Mouse (Mus musculus): Measurements from ENCODE around the gene 0610012G03Rik.
"Not testable (repeated sequence)": the region's sequence is repeated elsewhere in the genome, so short reads cannot be mapped to it uniquely, and the experiment has no call there.

0610012G03Rik gene

DNA sequence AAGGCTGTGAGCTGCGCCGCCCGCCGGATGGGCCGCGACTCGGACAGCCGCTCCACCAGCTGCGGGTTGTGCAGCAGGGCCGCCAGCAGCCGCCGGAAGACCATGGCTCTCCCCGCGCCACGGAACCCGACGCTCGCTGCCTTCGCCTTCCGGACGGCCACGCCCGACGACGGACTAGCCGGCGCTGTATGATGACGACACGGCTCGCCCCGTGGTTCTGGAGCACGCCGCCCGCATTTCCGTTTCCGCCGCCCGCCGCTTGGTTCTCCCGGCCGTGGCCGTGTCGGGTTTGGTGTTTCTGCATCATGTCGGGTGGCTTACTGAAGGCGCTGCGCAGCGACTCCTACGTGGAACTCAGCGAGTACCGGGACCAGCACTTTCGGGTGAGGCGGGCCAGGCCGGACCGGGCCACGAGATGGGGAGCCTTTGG lies at the start of gene 0610012G03Rik, which contains the start of gene Ncbp2:
TSS of gene 0610012G03Rik (minus strand) at position 150 of the 430 bp plus-strand sequence.
TSS of gene Ncbp2 (plus strand) at position 169 of the 430 bp plus-strand sequence.
- peak; percentile 92 for DNase-seq (ENCODE audit: low spot score)

DNA sequence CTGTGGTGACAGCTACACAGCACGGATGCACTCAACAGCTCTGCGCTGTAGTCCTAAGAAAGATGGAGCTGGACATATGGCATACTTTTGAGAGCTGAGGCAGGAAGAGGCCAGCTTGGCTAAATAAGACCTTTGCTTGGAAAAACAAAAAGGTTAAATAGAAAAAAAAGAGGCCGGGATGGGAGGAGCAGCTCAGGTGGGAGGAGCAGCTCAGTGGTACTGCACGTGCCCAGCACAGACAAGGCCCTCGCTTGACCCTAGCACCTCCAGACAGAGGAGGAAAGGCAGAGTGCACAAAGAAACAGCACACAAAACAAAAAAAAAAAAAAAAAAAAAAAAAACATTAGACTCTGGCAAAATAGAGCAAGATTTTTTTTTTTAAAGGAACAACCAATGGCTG lies 48.1 kb upstream of the 0610012G03Rik start:
- DNase-seq (ENCODE audit: low spot score): peak; percentile 79

DNA sequence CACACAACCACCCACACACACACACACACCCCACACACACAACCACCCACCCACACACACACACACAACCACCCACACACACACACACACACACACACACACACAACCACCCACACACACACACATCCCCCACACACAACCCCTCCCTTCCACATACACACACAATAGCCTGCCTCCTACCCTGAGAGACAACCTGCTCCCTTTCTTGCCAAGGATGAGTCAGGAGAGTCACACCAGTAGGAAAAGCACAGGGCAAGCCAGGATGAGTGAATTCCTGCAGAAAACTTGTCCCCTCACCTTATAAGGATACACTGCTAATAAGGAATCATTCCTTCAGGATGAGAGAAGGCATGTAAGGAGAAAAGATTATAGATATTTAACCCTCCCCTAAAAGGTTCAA lies 45.7 kb upstream of the 0610012G03Rik start:
- DNase-seq (ENCODE audit: low spot score): no peak

DNA sequence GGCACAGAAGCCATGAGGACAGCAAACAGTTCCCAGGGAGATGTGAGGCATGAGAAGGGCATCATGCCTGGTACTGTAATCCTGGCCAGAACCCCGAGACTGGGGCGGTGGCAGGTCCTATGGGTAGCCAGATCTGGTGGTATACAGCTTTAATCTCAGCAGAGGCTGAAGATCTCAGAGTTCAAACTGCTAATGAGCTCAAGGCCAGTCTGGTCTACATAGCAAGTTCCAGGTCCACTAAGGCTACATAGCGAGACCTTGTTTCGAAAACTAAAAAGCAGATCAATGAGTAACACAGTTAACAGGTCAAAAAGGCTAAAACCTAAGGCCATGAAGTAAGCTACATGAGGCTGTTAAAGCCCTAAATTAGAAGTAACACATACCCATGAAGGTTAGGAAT lies 44.9 kb upstream of the 0610012G03Rik start:
- no peak for DNase-seq (ENCODE audit: low spot score)

DNA sequence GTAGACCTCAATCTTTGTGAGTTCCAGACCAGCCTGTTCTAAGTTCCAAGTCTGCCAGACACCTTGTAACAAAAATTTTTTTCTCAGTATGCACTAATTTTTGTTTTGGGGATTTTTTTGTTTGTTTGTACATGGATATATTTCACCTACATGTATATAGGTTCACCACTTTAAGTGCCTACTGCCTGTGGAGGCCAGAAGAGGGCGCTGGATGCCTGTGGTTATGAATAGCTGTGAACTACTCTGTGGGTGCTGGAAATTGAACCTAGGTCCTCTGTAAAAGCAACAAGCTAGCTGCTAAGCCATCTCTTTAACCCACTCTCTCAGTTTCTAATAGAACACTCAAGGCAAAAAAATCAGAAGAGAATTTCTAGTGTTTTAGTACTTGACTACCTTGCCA lies 43.7 kb upstream of the 0610012G03Rik start:
- DNase-seq (ENCODE audit: low spot score): no peak

DNA sequence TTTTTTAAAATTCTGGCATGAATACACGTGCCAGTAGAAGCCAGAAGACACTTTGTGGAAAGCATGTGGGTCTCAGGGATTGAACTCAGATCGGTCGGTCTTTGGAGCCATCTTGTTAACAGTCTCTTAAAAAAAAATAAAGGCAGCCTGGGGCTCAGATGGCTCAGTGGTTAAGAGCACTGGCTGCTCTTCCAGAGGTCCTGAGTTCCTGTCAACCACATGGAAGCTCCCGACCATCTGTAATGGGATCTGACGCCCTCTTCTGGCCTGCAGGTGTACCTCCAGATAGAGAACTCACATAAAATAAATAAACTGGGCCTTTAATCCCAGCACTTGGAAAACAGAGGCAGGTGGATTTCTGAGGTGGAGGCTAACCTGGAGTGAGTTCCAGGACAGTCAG lies 32.7 kb upstream of the 0610012G03Rik start:
- no peak for DNase-seq (ENCODE audit: low spot score)

DNA sequence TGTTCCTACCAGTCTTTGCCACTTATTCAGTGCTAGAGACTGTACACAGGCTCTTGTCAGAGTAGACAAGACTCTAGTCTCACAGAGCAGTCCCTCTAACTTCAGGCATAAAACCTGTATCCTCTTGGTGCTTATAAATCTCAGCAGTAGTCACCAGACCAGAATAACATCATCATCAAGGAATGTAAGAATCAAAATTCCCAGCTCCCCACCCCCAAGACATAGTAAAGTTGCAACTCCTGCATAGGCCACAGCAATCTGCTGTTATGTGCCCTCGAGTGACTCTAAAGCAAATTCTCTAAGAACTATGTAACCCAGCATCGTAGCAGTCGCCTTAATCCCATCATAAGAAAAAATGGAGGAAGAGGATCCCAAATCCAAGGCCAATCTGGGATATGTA lies 31.2 kb upstream of the 0610012G03Rik start:
- DNase-seq (ENCODE audit: low spot score): no peak

DNA sequence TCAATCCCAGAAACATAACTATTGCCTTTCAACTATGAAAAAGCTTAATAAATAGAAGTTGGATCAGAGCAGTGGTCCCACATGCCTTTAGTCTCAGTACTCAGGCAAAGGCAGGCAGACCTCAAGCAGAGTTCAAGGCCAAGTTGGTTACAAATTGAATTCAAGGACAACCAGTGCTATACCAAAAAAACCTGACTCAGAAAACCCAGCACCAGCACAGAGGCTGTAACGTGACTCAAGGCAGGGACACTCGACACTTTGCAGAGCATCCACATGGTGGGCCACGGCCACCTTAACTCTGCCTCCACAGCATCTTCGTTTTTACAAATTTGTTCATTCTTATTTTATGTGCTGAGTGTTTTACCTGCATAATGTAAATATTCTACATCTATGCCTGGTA lies 27.0 kb upstream of the 0610012G03Rik start:
- no peak for DNase-seq (ENCODE audit: low spot score)

DNA sequence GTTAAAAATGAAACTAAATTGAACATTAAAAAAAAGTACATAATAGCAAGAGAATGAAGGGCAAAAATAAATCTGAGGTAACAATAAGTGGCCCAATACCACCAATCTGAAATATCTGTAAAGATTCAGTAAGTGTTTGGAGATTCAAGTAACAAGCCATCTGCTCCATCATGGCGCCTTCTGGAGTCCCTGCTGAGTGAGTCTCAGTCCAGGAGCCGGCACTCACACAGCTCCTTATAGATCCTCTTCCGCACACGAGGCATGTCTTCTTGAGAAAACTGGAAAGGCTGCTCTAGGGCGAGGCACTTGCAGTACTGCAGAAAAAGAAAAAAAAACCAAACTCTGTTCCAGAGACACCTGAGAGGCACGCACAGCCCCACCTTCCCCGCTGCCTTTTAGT lies 14.9 kb upstream of the 0610012G03Rik start:
- DNase-seq (ENCODE audit: low spot score): no peak

DNA sequence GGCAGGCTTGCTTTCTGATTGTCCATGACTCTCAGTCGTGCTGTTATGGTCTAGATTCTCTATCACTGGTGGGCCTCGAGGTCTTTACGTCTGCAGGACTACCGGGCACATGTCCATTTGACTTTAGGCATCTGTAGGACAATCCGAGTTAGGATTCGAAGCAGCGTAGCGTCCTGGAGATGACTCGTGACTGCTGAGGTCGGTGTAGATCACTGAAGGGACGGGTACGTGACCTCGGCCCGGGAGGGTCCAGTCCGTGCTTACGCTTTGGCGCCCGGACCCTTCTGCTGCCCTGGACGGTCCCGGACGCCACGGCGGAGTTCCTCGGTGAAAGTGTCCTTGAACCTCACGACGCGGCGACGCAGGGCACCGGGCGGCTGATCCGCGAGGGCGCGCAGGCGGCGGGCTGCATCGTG lies 385 bp downstream of the 0610012G03Rik start:
- no peak for DNase-seq (ENCODE audit: low spot score)

DNA sequence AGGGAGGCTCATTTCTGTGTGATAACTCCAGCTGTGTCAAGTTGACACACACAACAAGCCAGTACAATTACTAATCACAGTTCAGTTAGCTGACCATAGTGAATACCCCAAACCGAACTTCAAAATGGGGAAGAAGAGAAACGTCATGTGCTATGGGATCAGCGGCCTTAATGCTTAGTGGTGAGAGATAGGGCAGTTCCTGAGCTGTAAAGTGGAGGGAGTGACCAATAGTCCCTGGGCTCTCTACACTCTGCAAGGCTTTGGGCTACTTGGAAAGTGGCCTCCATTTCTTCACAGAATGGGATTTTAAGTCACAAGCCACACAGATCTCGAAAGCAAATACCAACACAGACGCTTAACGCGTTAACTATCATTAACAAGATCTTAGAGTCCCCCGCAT lies 961 bp downstream of the 0610012G03Rik start:
- no peak for DNase-seq (ENCODE audit: low spot score)

DNA sequence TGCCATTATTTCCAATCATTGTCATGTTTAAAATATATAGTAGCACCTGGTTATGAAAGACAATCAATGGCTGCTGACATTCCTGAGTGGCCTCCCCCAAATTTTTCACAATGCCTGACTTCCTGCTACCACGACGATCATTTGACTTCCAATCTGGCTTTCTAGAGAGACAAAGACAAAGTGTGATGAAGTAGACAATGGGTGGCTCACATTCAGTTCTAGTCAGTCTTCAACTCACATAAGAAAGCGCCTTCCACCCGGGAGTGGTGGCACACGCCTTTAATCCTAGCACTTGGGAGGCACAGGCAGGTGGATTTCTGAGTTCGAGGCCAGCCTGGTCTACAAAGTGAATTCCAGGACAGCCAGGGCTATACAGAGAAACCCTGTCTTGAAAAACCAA lies 2.3 kb downstream of the 0610012G03Rik start:
- DNase-seq (ENCODE audit: low spot score): not testable (repeated sequence)

DNA sequence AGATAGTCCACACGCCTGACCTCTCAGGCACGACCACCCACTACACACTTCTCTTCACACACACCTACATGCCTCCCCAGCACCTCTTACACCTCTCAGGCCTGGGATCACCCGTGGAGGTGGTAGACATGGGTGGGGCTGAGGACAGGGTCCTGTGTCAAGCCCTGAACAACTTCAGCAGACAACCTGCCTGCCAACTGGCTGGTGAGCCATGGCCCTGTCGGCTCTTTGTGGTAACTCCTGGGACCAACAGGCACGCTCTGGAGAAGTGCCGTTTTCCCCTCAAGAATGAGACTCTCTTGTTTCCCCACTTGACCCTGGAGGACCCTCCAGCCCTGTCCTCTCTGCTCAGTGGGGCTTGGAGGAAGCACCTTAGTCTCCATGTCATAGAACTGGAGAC lies 2.9 kb downstream of the 0610012G03Rik start:
- no peak for DNase-seq (ENCODE audit: low spot score)

DNA sequence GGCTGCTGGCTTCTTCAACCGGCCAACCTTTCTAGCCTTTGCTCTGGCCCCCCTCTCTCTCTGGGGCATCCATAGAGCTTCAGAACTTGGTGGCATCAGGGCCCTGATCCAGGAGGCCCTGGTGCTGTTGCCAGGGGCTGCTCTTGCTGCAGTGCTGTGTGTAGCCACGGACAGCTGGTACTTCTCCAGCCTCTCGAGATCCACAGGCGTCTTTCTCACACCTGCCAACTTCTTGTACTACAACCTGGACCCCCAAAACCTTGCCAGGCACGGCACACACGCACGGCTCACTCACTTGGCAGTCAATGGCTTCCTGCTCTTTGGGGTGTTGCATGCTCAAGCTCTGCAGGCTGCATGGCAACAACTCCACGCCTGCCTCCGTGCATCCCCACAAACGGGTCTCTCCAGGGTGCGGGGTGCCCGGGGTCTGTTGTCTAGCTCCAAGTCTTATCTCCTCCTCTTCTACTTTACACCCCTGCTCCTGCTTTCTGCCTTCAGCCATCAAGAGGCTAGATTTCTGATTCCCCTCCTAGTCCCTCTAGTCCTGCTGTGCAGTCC lies 3.5 kb downstream of the 0610012G03Rik start:
- no peak for DNase-seq (ENCODE audit: low spot score)

DNA sequence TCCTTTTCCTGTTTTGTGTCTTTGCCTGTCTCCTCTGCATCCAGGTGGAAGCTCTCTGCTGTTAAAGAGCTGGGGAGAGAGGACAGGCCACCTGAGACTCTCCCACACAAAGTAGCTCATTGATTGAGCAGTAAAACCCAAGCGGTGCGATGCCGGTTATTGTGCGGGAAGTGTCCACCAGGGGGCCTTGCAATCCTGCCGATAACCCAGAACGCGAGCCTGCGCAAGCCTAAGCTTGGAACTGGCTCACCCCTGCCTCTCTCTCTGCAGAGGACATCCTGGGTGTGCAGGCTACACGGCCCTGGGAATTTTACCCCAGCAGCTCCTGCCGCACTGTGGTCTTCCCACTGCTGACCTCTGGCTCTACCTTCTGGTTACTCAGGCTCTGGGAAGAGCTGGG lies 4.3 kb downstream of the 0610012G03Rik start:
- peak; percentile 65 for DNase-seq (ENCODE audit: low spot score)

DNA sequence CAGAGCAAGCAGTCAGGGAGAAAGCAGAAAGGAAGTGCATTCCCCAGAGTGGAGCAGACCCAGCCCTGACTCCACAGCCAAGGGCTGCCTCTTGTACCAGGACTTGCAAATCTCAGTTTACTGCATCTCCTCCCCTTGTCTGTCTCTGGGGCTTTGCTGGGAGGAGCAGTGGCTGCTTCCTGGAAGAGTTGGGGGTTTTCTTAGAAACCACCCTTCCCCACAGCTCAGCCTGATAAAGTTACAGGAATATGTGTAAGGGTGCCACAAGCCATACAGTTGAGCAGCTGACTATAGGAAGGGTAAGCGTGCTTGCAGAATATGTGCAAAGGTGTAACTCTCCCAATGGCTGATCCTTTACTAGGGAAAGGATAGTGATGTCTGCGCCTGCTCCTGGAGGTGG lies 7.7 kb downstream of the 0610012G03Rik start:
- DNase-seq (ENCODE audit: low spot score): no peak

DNA sequence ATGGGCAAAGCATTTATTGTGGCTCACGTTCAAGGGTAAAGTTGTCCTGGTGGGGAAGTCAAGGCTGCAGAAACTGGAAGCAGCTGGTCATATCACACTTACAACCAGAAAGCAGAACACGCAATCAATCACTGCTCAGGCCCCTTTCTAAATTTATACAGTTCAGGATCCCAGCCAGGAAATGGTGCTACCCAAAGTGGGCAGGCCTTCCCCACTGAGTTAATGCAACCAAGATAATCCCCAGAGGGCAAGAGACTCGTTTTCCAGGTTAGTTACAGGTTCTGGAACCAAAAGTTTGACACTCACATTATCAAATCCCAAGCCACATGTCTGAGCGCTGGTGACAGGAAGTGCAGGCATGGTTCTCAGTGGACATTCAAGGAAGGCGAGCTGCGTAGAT lies 9.4 kb downstream of the 0610012G03Rik start:
- DNase-seq (ENCODE audit: low spot score): no peak

DNA sequence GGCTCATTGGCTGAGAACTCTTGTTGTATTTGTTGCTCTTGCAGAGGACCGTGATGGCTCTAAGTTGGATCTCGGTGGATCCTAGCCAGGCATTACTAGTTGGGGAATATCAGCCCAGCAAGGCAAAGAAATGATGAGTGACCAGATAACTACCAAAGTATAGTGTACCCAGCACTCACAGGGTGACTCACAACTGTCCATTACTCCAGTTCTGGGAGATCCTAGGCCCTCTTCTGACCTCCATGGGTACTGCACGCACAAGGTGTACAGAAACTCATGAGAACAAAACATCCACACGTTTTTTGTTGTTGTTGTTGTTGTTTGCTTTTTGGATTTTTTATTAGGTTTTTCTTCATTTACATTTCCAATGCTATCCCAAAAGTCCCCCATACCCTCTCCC lies 11.7 kb downstream of the 0610012G03Rik start:
- no peak for DNase-seq (ENCODE audit: low spot score)

DNA sequence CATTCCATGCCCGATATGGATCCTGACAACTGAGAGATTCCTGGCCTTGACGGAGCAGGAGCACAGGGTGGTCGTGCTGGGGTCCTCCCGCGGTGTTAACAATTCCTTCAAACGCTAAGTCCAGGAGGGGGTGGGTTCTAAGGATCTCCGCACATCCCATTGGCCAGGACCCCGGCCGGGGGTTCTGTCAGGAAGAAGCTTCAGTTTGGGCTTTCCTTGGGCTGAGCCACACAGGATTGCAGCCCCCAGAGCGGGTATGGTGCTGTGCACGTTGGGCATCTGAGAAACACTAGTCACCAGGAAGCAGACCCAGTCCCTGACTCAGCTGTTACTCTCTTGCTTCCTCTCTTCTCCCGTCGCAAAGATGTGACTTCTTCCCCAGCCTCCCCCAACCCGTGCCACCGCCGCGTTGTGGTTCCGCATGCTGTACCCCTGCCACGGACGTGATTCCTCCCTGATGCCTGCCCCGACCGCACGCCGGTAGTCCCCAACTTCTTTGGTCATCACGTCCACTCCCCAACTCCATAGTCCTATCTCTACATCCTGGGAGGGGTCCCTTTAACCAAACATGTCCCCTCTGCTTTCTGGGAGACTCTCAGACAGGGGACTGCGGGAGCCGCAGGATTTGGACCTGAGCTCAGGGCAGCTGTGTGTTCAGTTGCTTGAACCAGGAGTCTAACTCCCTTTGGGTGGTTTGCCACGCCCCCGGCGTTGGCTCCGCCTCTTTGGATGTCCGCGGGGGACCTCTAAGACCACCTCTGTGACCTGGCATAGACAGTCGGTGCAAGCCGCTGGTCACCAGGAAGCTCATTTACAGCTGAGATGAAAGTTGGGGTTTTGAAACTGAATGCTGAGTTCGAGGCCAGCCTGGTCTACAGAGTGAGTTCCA lies 13.0 kb downstream of the 0610012G03Rik start:
- no peak for DNase-seq (ENCODE audit: low spot score)

DNA sequence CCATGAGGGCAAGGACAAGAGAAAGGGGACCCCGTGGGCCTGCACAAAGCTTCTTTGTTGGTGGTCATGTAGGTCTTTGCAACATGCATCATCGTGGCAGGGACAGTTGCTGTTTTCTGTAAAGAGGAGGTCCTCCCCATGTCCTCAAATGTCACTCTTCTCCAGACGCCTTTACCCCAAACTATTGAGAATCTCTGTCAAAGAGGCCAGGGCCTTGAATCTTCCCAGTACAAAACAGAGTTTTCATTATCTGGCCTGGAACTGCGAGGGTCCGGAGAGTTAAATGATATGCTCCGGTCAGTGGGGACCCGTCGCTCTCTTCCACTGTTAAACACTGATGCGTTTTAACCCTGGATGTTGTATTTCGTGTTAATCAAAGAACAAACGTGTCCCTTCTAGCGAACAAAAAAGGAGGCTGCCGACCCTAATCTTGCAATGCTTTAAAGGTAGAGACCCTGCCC lies 13.7 kb downstream of the 0610012G03Rik start:
- no peak for DNase-seq (ENCODE audit: low spot score)

DNA sequence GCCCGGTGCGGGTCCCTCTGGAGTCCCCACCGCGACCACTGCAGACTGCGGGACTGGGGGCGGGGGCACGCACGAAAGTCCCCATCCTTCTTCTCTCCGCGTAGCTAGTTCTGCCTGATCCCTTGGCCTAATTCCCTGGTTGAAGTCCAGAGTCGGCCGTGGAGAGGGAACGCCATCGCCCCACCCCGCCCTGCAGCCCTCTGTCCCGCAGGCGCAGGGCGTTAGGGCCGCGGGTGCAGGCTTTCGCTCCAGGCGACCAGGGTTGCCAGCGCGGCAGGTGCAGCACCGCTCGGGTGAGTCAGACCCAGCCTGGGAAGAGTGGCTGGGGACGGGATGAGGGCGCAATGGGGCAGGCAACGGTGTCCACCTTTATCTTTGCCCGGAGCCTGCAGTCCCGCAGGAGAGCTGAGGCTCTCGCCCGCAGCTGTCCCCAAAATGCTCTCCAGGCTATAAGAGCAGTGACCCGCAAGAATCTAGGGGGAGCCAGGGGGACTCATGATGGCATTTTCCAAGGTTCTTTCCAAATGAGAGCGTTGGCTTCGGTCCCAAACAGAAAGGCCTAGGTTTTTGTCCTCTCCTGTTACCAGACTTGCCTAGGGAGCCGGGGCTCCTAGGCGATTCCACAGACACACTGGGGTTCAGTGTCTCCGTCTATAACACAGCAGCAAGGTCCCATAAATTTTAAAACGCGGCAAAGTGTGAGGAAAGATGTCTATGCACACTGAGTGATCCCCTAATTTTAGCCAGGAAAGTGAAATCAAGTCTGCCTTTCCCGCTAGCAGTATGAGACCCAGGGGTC lies 14.3 kb downstream of the 0610012G03Rik start, which contains the start of gene Pigz:
TSS of gene Pigz (plus strand) at position 101 of the 799 bp plus-strand sequence.
- DNase-seq (ENCODE audit: low spot score): no peak

All from yolk sac, embryonic 10.5 days (tissue).